Mouse (Mus musculus) fat pad, adult 2 months (tissue): ENCODE data around the gene Pdcd11.
"Not testable (repeated sequence)": the region's sequence is repeated elsewhere in the genome, so short reads cannot be mapped to it uniquely, and the experiment has no call there.

ENCODE experiments used
- DNase-seq: peaks from one replicate; pipeline ENCODE4 v3.0.0-alpha.2; 2011; ENCODE audit warnings: low read depth, low spot score; ENCODE audit errors: extremely low read depth

The Pdcd11 gene

DNA sequence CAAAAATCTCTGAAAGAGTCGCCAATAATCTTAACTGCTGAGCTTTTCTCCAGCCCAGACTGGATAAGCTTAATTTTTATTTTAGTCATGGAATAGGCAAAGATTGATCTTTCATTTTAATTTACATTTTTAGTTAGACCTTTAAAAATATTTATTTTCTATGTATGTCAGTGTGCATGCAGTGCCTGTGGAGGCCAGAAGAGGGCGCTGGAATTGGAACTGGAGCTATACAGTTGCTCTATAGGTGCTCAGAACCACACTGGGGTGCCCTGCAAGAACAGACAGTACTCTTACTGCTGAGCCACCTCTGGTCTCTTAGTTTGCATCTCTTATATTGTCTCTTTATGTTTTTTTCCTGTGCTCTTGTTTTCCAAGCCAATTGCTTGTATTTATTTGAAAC, 32.2 kb downstream of the Pdcd11 start:
- DNase-seq = no peak

DNA sequence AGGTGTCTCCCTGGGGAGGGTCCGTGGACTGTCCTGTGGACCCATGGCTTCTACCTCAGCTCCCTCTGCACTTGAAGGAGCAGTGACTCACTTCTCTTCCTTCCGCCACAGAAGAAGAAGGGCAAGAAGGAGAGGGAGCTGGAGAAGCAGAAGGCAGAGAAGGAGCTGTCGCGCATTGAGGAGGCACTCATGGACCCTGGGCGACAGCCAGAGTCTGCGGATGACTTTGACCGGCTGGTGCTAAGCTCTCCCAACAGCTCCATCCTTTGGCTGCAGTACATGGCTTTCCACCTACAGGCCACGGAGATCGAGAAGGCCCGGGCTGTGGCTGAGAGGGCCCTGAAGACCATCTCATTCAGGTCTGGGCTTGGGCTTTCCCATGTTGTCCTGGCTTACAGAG, 37.6 kb downstream of the Pdcd11 start:
- DNase-seq = no peak

DNA sequence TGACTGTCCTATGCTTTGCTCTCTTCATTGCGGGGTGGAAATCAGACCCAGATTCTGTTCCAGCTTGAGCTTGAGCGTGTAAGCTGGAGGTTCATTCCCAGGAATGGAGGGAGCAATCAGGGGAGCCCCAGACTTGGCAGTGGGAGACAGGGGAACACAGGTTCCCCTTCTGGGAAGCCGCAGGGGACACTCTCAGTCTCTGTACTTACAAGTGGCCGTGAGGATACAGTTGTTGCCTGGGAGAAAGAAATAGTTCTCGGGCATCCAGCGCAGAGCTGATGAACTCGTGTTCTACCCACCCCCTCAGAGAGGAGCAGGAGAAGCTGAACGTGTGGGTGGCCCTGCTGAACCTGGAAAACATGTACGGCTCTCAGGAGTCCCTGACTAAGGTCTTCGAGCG, 38.3 kb downstream of the Pdcd11 start:
- no peak for DNase-seq

DNA sequence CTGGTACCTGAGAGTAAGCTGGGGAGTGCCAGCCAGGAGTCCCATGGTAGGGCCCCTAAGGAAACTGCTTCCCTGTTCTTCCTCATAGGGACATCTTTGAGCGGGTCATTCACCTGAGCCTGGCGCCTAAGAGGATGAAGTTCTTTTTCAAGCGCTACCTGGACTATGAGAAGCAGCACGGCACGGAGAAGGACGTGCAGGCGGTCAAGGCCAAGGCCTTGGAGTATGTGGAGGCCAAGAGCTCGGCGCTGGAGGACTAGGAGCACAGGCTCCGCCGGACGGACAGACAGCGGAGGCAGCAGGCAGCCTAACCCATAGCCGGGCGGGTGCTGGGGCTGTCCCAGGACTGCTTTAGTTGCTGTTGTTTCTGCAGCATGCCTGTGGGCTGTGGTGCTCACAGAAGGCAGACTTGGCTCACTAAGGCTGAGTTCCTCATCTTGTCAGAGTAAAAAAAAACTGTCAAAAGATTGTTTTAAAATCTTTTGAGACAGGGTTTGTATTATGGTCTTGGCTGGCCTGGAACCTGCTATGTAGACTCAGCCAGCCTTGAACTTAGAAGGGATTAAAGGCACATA, 40.1 kb downstream of the Pdcd11 start:
- no peak for DNase-seq

DNA sequence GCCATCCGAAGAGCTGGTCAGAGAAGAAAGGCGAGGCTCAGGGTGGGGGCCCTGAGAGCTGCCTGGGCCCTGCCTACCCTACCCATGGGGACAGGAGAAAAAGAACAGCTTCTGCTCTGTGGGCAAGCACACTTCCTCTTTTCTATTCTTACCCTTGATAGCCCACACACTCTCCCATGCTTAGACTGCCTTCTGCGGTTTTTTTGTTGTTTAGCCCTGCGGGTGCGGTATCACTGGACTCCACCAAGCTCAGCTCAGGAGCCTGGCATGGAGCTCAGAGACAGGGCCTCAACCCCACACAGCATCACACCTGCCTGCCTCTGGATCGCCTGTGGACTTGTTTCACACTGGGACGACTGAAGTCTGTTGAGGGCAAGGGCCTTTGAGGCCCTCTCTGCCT, 42.6 kb downstream of the Pdcd11 start:
- no peak for DNase-seq

DNA sequence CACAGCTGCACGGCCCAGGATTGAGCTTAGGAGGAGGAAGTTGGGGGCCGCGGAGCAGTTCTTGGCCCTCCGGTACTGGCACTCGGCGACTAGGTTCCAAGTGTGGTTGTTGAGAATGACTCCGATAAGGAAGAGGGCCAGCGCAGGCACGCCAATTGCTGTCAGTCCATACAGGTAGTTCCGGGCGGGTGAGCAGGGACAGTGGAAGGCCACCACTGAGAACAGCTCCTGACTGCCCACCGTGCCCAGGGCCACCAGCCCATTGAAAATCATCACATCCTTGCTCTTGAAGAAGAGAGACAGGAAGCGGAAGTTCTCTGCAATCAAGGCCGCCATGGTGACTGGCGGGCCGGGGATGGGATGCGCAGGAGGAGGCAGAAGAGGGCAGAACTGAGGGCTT, 45.0 kb downstream of the Pdcd11 start:
- DNase-seq = no peak

DNA sequence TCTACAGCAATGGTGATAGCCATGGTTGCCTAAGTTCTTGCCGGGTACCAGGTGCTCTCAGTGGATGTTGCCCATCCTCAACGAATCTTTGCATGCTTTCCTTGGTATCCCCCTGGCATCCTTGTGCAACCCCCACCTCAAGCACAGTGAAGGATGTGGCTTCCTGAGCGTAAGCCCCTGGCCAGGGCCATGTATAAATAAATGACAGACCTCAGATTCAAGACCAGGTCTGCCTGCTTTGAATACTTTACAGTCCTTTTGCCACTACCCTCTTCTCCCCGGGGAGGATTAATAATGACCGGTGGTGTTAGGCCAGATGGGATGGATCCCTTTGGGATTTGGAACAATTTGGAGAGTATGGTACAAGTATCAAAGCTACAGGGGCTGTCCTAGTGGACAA, 45.6 kb downstream of the Pdcd11 start:
- DNase-seq = no peak

DNA sequence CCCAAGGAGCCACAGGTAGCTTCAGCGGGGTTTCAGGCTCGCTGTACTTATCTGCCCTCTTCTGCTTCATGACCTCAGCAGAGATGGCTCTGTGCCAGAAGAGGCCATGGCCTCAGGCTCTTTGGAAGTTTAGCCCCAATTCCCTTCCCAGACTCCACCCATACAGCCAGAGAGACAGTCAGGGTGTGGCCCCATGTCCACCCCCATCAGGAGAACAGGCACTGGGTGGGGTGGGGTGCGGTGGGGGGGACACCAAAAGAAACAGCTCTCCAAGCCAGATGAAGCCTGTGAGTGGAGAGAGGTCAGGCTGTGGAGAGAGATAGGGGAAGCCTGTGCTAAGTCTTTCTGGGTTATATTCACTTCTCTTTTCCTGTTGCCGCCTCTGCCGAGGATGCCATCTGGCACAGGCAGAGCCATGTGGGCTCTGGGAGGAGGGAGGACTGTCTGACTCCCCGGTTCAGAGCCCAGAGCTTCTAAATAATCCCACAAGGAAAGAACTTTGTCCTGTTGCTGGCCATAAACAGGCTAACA, 46.5 kb downstream of the Pdcd11 start:
- DNase-seq = no peak

DNA sequence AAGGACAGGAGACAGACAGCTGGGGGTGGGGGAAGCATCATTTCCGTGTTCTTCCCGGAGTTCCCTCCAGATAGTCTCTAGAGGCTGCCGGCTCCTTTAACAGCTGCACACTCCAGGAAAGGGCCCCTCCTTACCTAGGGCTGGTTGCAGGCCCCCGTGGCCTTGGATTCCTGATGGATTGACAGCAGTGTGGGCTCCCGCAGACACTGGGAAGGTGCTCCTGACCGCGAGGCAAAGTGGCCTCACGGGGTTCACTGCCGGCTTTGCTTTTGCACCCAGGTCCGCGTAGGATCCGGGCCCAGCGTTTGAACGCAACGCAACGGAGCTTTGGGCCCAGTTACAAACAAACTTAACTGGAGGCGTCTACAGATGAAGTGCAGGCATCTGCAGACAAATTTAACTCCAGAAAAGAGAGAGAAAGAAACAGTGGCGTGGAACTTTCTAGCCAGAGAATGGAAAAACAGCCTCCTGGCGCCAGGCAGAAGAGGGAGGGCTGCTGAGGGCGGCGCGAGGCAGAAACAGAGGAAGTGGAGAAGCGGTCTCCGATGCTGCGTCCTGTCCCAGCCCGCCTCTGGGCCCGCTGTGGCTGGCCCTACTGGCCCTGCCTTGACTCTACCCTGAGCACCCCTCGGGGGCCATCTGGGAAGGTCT, 47.3 kb downstream of the Pdcd11 start, which contains the start of gene Calhm2:
Gene Calhm2 (minus strand): TSS at position 524 of the 651 bp plus-strand sequence.
- DNase-seq = no peak

DNA sequence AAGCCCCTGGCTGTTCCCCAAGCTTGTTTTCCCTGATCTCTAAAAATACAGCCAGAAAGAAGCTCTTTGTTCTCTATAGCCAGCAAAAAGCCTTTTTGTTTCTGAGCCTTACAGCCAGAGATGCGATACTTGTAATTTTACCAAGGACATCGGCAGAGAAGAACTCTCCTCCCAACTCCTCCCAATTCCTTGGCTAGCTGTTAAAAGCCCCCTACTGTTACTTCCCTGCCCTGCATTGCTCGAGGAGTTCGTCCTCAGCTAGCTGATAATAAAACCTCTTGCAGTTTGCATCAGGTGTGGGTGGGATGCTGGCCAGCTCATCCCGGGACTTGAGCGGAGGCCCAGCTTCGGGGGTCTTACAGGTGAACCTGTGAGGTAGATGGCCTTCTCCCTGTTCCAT, 49.0 kb downstream of the Pdcd11 start:
- DNase-seq = not testable (repeated sequence)

DNA sequence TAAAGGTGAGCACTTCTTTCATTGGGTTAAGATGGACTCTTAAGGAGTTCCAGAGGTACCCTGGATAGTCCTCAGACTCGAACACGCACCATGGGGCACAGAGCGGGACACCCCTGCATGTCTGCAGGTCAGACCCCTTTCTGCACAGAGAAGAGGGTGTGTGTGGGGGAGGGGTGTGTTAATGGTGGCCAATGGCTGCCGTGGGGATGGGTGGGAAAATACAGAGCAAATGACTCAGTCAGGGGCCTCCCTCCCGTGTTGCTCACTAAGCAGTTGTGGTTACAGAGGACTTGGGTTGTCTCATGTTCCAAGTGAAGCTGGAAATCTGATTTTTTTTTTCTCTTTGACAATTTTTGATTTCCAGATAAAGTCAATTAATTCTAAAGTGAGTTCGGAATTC, 51.9 kb downstream of the Pdcd11 start:
- no peak for DNase-seq

DNA sequence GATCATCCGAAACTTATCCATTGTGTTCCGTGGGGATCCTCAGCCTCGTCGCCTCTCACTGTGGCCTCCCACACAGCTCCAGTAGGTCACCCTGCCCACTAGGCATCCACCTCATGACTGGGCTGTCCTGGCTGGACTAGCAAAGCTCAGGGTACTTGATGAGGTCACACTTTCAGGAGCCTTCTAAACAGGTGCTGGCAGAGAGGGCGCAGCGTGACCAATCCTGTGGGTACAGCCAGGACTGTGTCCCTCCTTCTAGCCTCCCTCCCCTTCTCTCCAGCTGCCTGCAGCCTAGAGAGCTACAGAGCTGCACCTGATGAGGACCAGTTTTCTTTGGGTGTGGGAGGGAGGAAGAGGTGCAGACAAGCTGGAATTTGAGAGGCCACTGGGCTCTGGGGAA, 53.6 kb downstream of the Pdcd11 start, which contains the start of gene Calhm1:
Gene Calhm1 (minus strand): TSS at position 101 of the 400 bp plus-strand sequence.
- DNase-seq = no peak

DNA sequence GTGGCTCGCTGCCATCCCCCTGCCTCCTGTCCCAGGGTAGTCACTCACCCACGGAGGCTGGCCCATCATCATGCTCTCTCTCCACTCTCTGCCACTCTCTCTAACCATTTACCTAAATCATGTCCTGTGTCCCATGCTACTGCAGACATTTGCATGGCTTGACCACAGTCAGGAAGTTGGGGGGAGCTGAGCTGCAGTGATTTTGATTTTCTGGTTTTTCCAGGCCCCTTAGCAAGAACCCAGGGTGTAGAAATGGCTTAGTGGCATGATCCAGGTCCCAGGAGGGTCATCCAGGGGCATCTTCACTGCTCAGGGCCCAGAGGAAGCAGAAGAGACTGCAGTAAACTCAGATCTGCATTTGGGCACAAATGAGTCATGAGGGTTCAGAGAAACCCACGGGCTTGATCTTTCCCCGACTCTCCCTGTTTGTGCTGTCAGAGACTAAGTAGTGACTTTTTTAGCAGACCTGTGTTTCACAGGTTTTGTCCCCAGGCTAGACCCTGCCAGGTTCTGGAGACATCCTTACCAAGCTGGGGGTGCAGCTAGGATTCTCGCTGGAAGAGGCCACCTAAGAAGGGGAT, 57.8 kb downstream of the Pdcd11 start:
- DNase-seq = no peak

DNA sequence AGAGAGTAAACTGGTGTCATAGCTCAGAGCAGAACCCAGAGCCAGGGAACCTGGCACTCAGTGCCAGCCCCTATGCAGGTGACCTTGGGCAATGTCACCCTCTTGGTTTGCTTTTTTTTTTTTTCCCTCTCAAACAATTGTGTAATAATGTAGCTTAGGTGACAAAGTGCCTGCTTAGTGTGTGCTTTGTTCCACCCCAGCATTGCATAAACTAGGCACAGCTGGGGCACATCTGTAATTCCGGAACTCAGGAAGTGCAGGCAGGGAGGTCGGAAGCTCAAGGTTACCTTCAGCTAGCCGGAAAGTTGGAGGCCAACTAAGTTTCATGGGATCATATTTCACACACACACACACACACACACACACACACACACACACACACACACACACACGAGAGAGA, 59.3 kb downstream of the Pdcd11 start:
- no peak for DNase-seq

DNA sequence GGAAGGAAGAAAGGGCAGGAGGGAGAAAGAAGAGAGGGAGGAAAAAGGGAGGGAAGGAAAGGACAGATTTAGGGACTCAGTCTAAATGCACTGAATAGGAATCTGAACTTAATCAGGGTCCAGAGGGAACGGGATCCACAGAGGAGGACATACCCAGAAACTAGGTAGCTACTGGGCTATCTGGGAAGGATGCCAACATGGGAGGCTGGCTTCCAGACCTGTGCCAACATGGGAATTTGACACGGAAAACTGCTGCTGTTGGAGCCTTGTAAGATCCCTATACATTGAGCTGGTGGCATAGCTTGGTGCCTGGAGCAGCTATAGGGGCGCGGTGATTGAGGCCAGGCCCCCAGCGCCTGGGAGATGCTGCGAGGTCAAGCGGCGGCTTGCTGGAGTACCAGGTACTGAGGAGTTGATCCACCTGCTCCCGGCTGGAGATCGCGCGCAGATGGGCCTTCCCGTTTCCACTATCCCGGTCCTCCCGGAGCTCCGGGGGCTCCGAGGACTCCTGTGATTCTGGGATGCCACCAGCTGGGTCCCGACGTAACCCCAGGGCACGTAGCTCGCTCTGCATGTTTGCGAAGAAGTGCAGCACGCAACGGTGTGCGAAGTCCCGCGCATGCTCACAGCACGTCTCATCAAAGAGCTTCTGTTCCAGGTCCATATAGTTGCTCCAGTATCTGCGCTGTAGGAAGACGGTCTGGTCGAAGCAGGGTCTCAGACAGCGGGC, 60.9 kb downstream of the Pdcd11 start:
- DNase-seq = no peak

DNA sequence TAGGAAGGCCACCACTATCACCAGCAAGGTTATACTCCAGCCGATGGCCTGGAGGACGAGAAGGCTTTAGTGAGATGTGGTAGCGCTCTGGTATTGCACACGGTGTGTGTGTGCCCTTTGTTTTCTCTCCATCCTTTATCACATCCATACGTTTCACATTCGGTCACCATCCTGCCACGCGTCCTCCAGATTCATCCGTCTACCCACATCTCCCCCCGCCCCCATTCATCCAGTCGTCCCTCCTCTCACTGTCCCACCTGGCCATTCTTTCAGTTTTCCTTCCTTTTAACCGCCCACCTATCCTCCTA, 61.4 kb downstream of the Pdcd11 start:
- no peak for DNase-seq

DNA sequence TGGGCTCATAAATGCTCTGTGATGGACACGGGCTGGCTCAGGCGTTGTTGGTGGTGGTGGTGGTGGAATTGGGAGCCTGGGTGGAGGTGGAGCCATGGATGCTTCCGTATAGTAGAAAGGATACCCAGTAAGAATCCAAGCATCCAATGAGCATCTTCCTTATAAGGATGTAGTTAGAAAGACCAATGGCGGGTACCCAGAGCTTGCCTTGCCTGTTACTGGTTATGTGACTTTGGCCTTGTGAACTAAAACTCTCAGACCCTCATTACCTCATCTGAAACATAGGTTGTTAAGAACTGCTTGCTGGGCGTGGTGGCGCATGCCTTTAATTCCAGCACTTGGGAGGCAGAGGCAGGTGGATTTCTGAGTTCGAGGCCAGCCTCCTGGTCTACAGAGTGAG, 63.2 kb downstream of the Pdcd11 start:
- DNase-seq = no peak

DNA sequence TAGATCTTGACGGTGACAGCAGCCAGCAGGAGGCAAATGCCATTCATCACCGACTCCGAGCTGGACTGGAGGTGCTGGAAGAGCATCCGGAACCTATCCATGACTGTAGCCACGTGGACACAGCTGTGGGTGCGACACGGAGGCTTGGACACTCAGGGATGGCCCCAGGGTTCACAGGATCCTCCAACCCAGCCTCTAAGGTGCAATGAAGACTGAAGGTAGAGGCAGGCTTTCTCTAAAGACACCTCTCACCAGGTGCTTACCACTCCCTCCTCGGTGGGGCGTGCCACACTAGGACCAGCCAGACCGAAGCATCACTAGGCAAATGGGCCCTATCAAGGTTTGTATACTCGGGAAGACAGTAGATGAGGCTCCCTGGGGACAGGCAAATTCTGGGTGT, 67.1 kb downstream of the Pdcd11 start, which contains the start of gene Calhm3:
Gene Calhm3 (minus strand): TSS at position 101 of the 400 bp plus-strand sequence.
- DNase-seq = no peak

DNA sequence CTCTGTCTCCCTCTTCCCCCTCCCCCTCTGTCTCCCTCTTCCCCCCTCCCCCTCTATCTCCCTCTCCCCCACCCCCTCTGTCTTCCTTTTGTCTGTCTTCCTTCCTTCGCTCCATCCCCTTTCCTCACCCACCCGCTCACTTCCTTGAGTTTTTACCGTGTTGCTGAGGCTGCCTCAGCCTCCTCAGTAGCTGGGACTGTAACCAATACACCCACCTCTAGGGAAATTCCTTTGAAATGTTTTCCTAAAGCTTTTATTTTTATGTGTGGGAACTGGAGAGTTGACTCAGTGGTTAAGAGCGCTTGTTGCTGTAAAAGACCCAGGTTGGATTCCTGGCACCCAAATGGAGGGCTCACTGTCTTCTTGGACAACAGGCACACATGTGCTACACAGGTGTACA, 71.1 kb downstream of the Pdcd11 start:
- no peak for DNase-seq

DNA sequence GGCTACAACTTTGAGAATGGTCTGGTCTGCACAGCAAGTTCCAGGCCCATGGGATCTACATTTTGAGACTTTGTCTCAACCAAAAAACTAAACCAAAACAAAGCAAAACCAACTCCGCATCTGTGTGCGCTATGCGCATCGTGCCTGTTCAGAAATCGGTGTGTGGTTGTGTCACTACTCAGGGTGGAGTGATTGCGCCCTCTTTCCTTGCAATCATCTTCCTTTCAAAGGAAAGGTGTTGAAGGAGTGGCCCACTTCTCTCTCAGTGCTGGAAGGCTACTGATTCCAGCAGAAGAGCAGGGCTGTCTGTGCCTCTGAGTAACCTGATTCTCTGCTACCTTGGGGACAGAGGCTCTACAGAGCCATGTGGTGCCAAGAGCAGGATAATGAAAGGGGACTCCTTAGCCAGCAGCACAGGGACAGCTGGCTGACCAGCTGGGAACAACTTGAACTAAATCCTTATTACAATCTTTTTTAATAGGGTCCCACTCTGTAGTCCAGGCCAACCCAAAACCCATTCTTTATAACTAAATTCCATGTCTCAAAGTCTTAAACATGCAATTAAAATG, 72.7 kb downstream of the Pdcd11 start:
- no peak for DNase-seq

DNA sequence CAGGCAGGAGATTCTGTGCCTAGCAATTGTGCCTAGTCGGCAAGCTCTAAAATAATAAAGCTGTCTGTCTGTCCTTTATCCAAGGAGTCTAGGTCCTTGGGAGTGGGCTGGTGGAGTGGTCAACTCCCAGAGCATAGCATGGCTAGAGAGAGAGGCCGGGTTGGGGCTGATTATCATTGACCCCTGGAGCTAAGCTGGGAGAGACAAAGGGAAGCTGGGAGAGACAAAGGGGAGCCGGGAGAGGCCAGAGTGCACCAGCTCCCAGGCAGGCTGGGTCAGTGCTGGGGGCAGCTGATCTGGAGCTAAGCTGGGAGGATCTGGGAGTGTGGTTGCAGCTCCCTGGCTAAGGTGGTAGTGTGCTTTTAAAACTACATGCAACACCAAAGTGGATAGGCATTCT, 76.2 kb downstream of the Pdcd11 start:
- DNase-seq = no peak
